Mouse (Mus musculus) liver, postnatal 0 days (tissue): ENCODE measurements around the gene Samd8. TPM values are rescaled to one million over a fixed set of nuclear protein-coding genes. Genes with fewer than 3 reads are reported as not detected.

Experiments used
- ATAC-seq: fragments of 200-750 bp; cut with Nextera tagmentation; 2 replicates; pipeline ENCODE4 v1.8.0; 2017; ENCODE audit warnings: mild to moderate bottlenecking, moderate library complexity
- DNase-seq: peaks from one replicate; pipeline ENCODE4 v3.0.0-alpha.2; 2016
- H3K27ac ChIP-seq: fragments of 300-500 bp; sonication (generic); 2 replicates; pipeline ENCODE4 v1.5.1; 2014; ENCODE audit warnings: antibody characterized with exemption, moderate library complexity, mild to moderate bottlenecking, low read depth
- H3K27me3 ChIP-seq: fragments of 300-500 bp; sonication (generic); 2 replicates; pipeline ENCODE4 v1.6.1; 2014; ENCODE audit warnings: low read length, control low read depth, mixed read lengths; ENCODE audit not compliant: insufficient read depth
- H3K36me3 ChIP-seq: fragments of 300-500 bp; sonication (generic); replicated peaks from 2 replicates; pipeline ENCODE4 v1.6.1; 2014; ENCODE audit warnings: mild to moderate bottlenecking, control low read depth, low read length, moderate library complexity, mixed read lengths; ENCODE audit not compliant: insufficient read depth
- H3K4me1 ChIP-seq: fragments of 300-500 bp; sonication (generic); 2 replicates; pipeline ENCODE4 v1.6.1; 2014; ENCODE audit warnings: antibody characterized with exemption, mild to moderate bottlenecking, control low read depth; ENCODE audit not compliant: insufficient read depth
- H3K4me2 ChIP-seq: fragments of 300-500 bp; sonication (generic); 2 replicates; pipeline ENCODE4 v1.6.1; 2014; ENCODE audit warnings: low read depth, mild to moderate bottlenecking, low read length, moderate library complexity, mixed read lengths
- H3K4me3 ChIP-seq: fragments of 300-500 bp; sonication (generic); 2 replicates; pipeline ENCODE4 v1.5.1; 2014; ENCODE audit warnings: low read depth, low read length
- H3K9ac ChIP-seq: fragments of 300-500 bp; sonication (generic); replicated peaks from 2 replicates; pipeline ENCODE4 v1.6.1; 2014; ENCODE audit warnings: mild to moderate bottlenecking, moderate library complexity
- H3K9me3 ChIP-seq: fragments of 300-500 bp; sonication (generic); 2 replicates; pipeline ENCODE4 v1.6.1; 2016; ENCODE audit warnings: mild to moderate bottlenecking, control low read depth, low read length, mixed read lengths
- CTCF ChIP-seq: sonication (generic); IDR thresholded peaks from 2 replicates; pipeline ENCODE4 v1.5.1; 2016; ENCODE audit warnings: antibody characterized with exemption, low read depth
- EP300 ChIP-seq: IDR thresholded peaks from 2 replicates; pipeline ENCODE4 v1.6.1; 2016; ENCODE audit warnings: antibody characterized with exemption, low read depth, mild to moderate bottlenecking
- WGBS: fragments of 180-500 bp; shearing (Covaris S2); extraction: QIAGEN DNeasy Blood & Tissue Kit; methylation state at CpG from one replicate; pipeline ENCODE4 v1.1.7; 2014; ENCODE audit not compliant: insufficient replicate concordance; 5-methylcytosine and 5-hydroxymethylcytosine counted together
- polyA plus RNA-seq: library from polyadenylated mRNA; unstranded; fragments of >200 nt; fragmentation: Nextera tagmentation; extraction: Ambion mirVana; gene quantifications from 2 replicates; pipeline ENCODE4 v1.2.1, GENCODE M21; 2015

Gene Samd8
- polyA plus RNA-seq, 1 experiment from 2014 or later, result 4.1 TPM

GRCm38 (mm10) chr14:21748142-21748870 lies 2.0 kb upstream of the Samd8 start:
- Histone ChIP-seq H3K36me3 (no peaks in the 10 kb centered on the region), H3K4me3 (no peak overlapping the region), H3K4me1 (peaks cover 15% of the 10 kb centered on the region), H3K9me3 (no peaks in the 10 kb centered on the region), H3K27ac (no peak overlapping the region), H3K27me3 (no peaks in the 10 kb centered on the region), H3K4me2 (no peak overlapping the region), H3K9ac (no peak overlapping the region)
- no peak for ATAC-seq
- TF ChIP-seq CTCF, result peak; percentile 60
- no peak for TF ChIP-seq EP300
- DNase-seq, result peak; percentile 36
- 39% methylated on average over 15 of the region's 15 CpGs for WGBS

- TF ChIP-seq EP300 (no peak), CTCF (no peak)
- no peaks in the 10 kb centered on the region for H3K36me3 ChIP-seq
- no peaks in the 10 kb centered on the region for H3K9me3 ChIP-seq
- H3K4me1 ChIP-seq, result peaks cover 26% of the 10 kb centered on the region
- no peaks in the 10 kb centered on the region for H3K27me3 ChIP-seq
- WGBS, result under 1% methylated on average over 26 of the region's 26 CpGs
- peak within 1 kb of the TSS; percentile 99 for H3K4me3 ChIP-seq
- H3K4me2 ChIP-seq, result peak within 1 kb of the TSS; percentile 92
- peak within 1 kb of the TSS; percentile 90 for H3K27ac ChIP-seq
- H3K9ac ChIP-seq, result peak within 1 kb of the TSS; percentile 94
- ATAC-seq, result peak; percentile 77
- DNase-seq, result peak; percentile 75
These were observed 681 bp downstream of the Samd8 start, which contains the start of gene Dusp13 for GRCm38 (mm10) chr14:21750881-21751542. Gene Dusp13 (minus strand): TSS chr14:21751181.

- ATAC-seq (no peak), DNase-seq (no peak)
- WGBS, result 79% methylated on average over 3 of the region's 3 CpGs
- Histone ChIP-seq H3K9ac (no peak overlapping the region), H3K4me2 (peak overlapping the region; percentile 92), H3K27me3 (no peaks in the 10 kb centered on the region), H3K27ac (no peak overlapping the region), H3K4me1 (peaks cover 30% of the 10 kb centered on the region), H3K36me3 (no peaks in the 10 kb centered on the region), H3K9me3 (no peaks in the 10 kb centered on the region), H3K4me3 (no peak overlapping the region)
- no peak for TF ChIP-seq EP300
- no peak for TF ChIP-seq CTCF
These were observed 2.1 kb downstream of the Samd8 start for GRCm38 (mm10) chr14:21752411-21752810.

GRCm38 (mm10) chr14:21753367-21753766 lies 3.0 kb downstream of the Samd8 start:
- 57% methylated on average over 4 of the region's 4 CpGs for WGBS
- no peaks in the 10 kb centered on the region for H3K9me3 ChIP-seq

GRCm38 (mm10) chr14:21761560-21761959 lies 11.2 kb downstream of the Samd8 start:
- TF ChIP-seq EP300 (no peak), CTCF (no peak)
- H3K4me1 ChIP-seq, result peaks cover 21% of the 10 kb centered on the region
- H3K9me3 ChIP-seq, result no peaks in the 10 kb centered on the region
- no peak overlapping the region for H3K27ac ChIP-seq
- H3K9ac ChIP-seq, result no peak overlapping the region
- H3K4me3 ChIP-seq, result no peak overlapping the region
- 86% methylated on average over 9 of the region's 9 CpGs for WGBS
- H3K4me2 ChIP-seq, result no peak overlapping the region
- ATAC-seq (no peak), DNase-seq (no peak)
- no peaks in the 10 kb centered on the region for H3K27me3 ChIP-seq
- no peaks in the 10 kb centered on the region for H3K36me3 ChIP-seq

More at GRCm38 (mm10) chr14:21753367-21753766, 3.0 kb downstream of the Samd8 start:
- TF ChIP-seq EP300 (no peak), CTCF (no peak)
- peak overlapping the region; percentile 9; the same call in 1 of the 2 replicates for H3K9ac ChIP-seq
- H3K4me2 ChIP-seq, result 0 out of 2 replicates have a peak overlapping the region, but pooled peaks have one; percentile 37
- H3K4me1 ChIP-seq, result peaks cover 30% of the 10 kb centered on the region
- H3K27me3 ChIP-seq, result no peaks in the 10 kb centered on the region
- H3K27ac ChIP-seq, result peak overlapping the region; percentile 36; the same call in 1 of the 2 replicates
- no peaks in the 10 kb centered on the region for H3K36me3 ChIP-seq
- H3K4me3 ChIP-seq, result no peak overlapping the region
- no peak for ATAC-seq
- DNase-seq, result no peak

GRCm38 (mm10) chr14:21763736-21764135 lies 13.4 kb downstream of the Samd8 start:
- no peak for DNase-seq

More at GRCm38 (mm10) chr14:21763736-21764135, 13.4 kb downstream of the Samd8 start:
- Histone ChIP-seq H3K36me3 (no peaks in the 10 kb centered on the region), H3K4me3 (no peak overlapping the region), H3K9me3 (no peaks in the 10 kb centered on the region), H3K9ac (no peak overlapping the region), H3K4me2 (no peak overlapping the region), H3K4me1 (peaks cover 15% of the 10 kb centered on the region), H3K27me3 (no peaks in the 10 kb centered on the region), H3K27ac (no peak overlapping the region)
- WGBS, result 73% methylated on average over 3 of the region's 3 CpGs
- TF ChIP-seq CTCF (no peak), EP300 (no peak)
- no peak for ATAC-seq
